Mouse (Mus musculus) E14TG2a.4 (cell line): ENCODE results near the gene Gm10800.
"Not testable (repeated sequence)": the region's sequence is repeated elsewhere in the genome, so short reads cannot be mapped to it uniquely, and the experiment has no call there.

Experiments used
- H3K27me3 ChIP-seq: 2 replicates; pipeline ENCODE4 v1.6.1; 2014; ENCODE audit warnings: low read length, control low read depth; ENCODE audit not compliant: insufficient read depth
- H3K36me3 ChIP-seq: 2 replicates; pipeline ENCODE4 v1.6.1; 2014; ENCODE audit warnings: low read length, control low read depth; ENCODE audit not compliant: insufficient read depth
- H3K4me1 ChIP-seq: replicated peaks from 2 replicates; pipeline ENCODE4 v1.6.1; 2014; ENCODE audit warnings: low read depth, low read length, control low read depth
- H3K4me3 ChIP-seq: replicated peaks from 2 replicates; pipeline ENCODE4 v1.5.1; 2014; ENCODE audit warnings: mild to moderate bottlenecking, low read length
- H3K9me3 ChIP-seq: 2 replicates; pipeline ENCODE4 v1.6.1; 2014; ENCODE audit warnings: low read length, control low read depth
- CTCF ChIP-seq: conservative IDR thresholded peaks from 2 replicates; pipeline ENCODE4 v1.5.1; 2014; ENCODE audit warnings: low read length
- NANOG ChIP-seq: IDR thresholded peaks from 2 replicates; pipeline ENCODE4 v1.6.1; 2014; ENCODE audit warnings: borderline replicate concordance, low read length, mixed read lengths
- POU5F1 ChIP-seq: IDR thresholded peaks from 2 replicates; pipeline ENCODE4 v1.6.1; 2014; ENCODE audit warnings: low read length, borderline replicate concordance

Gm10800 gene

GRCm38 (mm10) chr2:98667201-98667600 lies at the start of gene Gm10800:
Gm10800 (minus strand) TSS chr2:98667301.
- not testable (repeated sequence) for H3K4me3 ChIP-seq, H3K9me3 ChIP-seq, H3K4me1 ChIP-seq, H3K36me3 ChIP-seq, H3K27me3 ChIP-seq

- H3K27me3 ChIP-seq, result no peaks in the 10 kb centered on the region
- H3K36me3 ChIP-seq, result no peaks in the 10 kb centered on the region
- H3K9me3 ChIP-seq, result peaks cover 3% of the 10 kb centered on the region; the same call in 1 of the 2 replicates
- H3K4me3 ChIP-seq, result no peak overlapping the region
- H3K4me1 ChIP-seq, result no peaks in the 10 kb centered on the region
- TF ChIP-seq POU5F1 (no peak), NANOG (no peak), CTCF (no peak)
Measured at GRCm38 (mm10) chr2:98697533-98697932, 30.4 kb upstream of the Gm10800 start.

- not testable (repeated sequence) for H3K36me3 ChIP-seq, H3K9me3 ChIP-seq, H3K4me3 ChIP-seq, H3K27me3 ChIP-seq, H3K4me1 ChIP-seq
Measured at GRCm38 (mm10) chr2:98661937-98662336, 5.2 kb downstream of the Gm10800 start, which contains the start of gene Gm10801. Gm10801 (plus strand) TSS chr2:98662237.
